Mouse (Mus musculus) stomach, embryonic 15.5 days (tissue): Measurements from ENCODE around the gene Gm765. TPM values are rescaled to one million over a fixed set of nuclear protein-coding genes. Genes with fewer than 3 reads are reported as not detected.

ENCODE experiments used
- ATAC-seq: fragments of 200-750 bp; cut with Nextera tagmentation; 2 replicates; pipeline ENCODE4 v1.8.0; 2017; ENCODE audit warnings: low read depth, moderate number of reproducible peaks, moderate TSS enrichment; ENCODE audit not compliant: insufficient read depth, low FRiP score
- H3K27ac ChIP-seq: fragments of 300-500 bp; sonication (generic); 2 replicates; pipeline ENCODE4 v1.5.1; 2015; ENCODE audit warnings: mild to moderate bottlenecking, inconsistent platforms
- H3K27me3 ChIP-seq: fragments of 300-500 bp; sonication (generic); replicated peaks from 2 replicates; pipeline ENCODE4 v1.6.1; 2015; ENCODE audit warnings: inconsistent platforms
- H3K36me3 ChIP-seq: fragments of 300-500 bp; sonication (generic); 2 replicates; pipeline ENCODE4 v1.6.1; 2015; ENCODE audit warnings: inconsistent platforms
- H3K4me1 ChIP-seq: fragments of 300-500 bp; sonication (generic); 2 replicates; pipeline ENCODE4 v1.6.1; 2015; ENCODE audit warnings: inconsistent platforms
- H3K4me2 ChIP-seq: fragments of 300-500 bp; sonication (generic); 2 replicates; pipeline ENCODE4 v1.6.1; 2015; ENCODE audit warnings: mild to moderate bottlenecking, inconsistent platforms
- H3K4me3 ChIP-seq: fragments of 300-500 bp; sonication (generic); replicated peaks from 2 replicates; pipeline ENCODE4 v1.5.1; 2015; ENCODE audit warnings: inconsistent platforms
- H3K9ac ChIP-seq: fragments of 300-500 bp; sonication (generic); 2 replicates; pipeline ENCODE4 v1.6.1; 2015; ENCODE audit warnings: inconsistent platforms
- H3K9me3 ChIP-seq: fragments of 300-500 bp; sonication (generic); 2 replicates; pipeline ENCODE4 v1.6.1; 2016; ENCODE audit warnings: inconsistent platforms
- WGBS: fragments of 180-500 bp; shearing (Covaris S2); methylation state at CpG from one replicate; pipeline ENCODE4 v1.1.7; 2015; 5-methylcytosine and 5-hydroxymethylcytosine counted together
- polyA plus RNA-seq: library from polyadenylated mRNA; unstranded; fragments of >200 nt; fragmentation: Nextera tagmentation; extraction: Ambion mirVana; gene quantifications from 2 replicates; pipeline ENCODE4 v1.2.1, GENCODE M21; 2015

The Gm765 gene
- polyA plus RNA-seq, 1 experiment from 2014 or later: not detected

- H3K36me3 ChIP-seq: no peaks in the 10 kb centered on the region
- H3K4me3 ChIP-seq: no peak overlapping the region
- ATAC-seq: no peak
- no peak overlapping the region for H3K27ac ChIP-seq
- no peaks in the 10 kb centered on the region for H3K27me3 ChIP-seq
- 68% methylated on average over 6 of the region's 6 CpGs for WGBS
- no peaks in the 10 kb centered on the region for H3K4me1 ChIP-seq
- H3K4me2 ChIP-seq: no peak overlapping the region
- H3K9ac ChIP-seq: no peak overlapping the region
- H3K9me3 ChIP-seq: no peaks in the 10 kb centered on the region
These were observed 55.0 kb downstream of the Gm765 start for GRCm38 (mm10) chr6:98287521-98287920.

GRCm38 (mm10) chr6:98285190-98285589 is 57.4 kb downstream of the Gm765 start:
- Histone ChIP-seq H3K4me3 (no peak overlapping the region), H3K4me2 (no peak overlapping the region), H3K4me1 (no peaks in the 10 kb centered on the region), H3K36me3 (no peaks in the 10 kb centered on the region), H3K27me3 (no peaks in the 10 kb centered on the region), H3K9me3 (no peaks in the 10 kb centered on the region), H3K9ac (no peak overlapping the region), H3K27ac (no peak overlapping the region)
- WGBS: 73% methylated on average over 2 of the region's 2 CpGs
- no peak for ATAC-seq

- Histone ChIP-seq H3K27me3 (no peaks in the 10 kb centered on the region), H3K27ac (no peak overlapping the region), H3K4me3 (no peak overlapping the region), H3K4me1 (no peaks in the 10 kb centered on the region), H3K4me2 (no peak overlapping the region), H3K9ac (no peak overlapping the region), H3K36me3 (no peaks in the 10 kb centered on the region), H3K9me3 (no peaks in the 10 kb centered on the region)
- no peak for ATAC-seq
- 74% methylated on average over 4 of the region's 4 CpGs for WGBS
These were observed 59.8 kb downstream of the Gm765 start for GRCm38 (mm10) chr6:98282791-98283190.

GRCm38 (mm10) chr6:98271553-98271952 is 71.0 kb downstream of the Gm765 start:
- H3K9me3 ChIP-seq: no peaks in the 10 kb centered on the region
- H3K36me3 ChIP-seq: no peaks in the 10 kb centered on the region
- ATAC-seq: no peak
- H3K4me3 ChIP-seq: no peak overlapping the region
- no peaks in the 10 kb centered on the region for H3K27me3 ChIP-seq
- no peak overlapping the region for H3K27ac ChIP-seq
- H3K4me1 ChIP-seq: no peaks in the 10 kb centered on the region
- 73% methylated on average over 1 of the region's 1 CpGs for WGBS
- no peak overlapping the region for H3K9ac ChIP-seq
- H3K4me2 ChIP-seq: no peak overlapping the region

GRCm38 (mm10) chr6:98262961-98263360 is 79.6 kb downstream of the Gm765 start:
- Histone ChIP-seq H3K36me3 (no peaks in the 10 kb centered on the region), H3K4me1 (no peaks in the 10 kb centered on the region), H3K4me2 (no peak overlapping the region), H3K27me3 (no peaks in the 10 kb centered on the region), H3K27ac (no peak overlapping the region), H3K9me3 (no peaks in the 10 kb centered on the region; the same call in 1 of the 2 replicates), H3K9ac (no peak overlapping the region), H3K4me3 (no peak overlapping the region)
- ATAC-seq: no peak
- WGBS: 53% methylated on average over 2 of the region's 2 CpGs

GRCm38 (mm10) chr6:98259016-98259415 is 83.5 kb downstream of the Gm765 start:
- no peak overlapping the region for H3K9ac ChIP-seq
- ATAC-seq: no peak
- no peaks in the 10 kb centered on the region for H3K36me3 ChIP-seq
- 49% methylated on average over 2 of the region's 2 CpGs for WGBS
- no peak overlapping the region for H3K27ac ChIP-seq
- no peak overlapping the region for H3K4me2 ChIP-seq
- no peak overlapping the region for H3K4me3 ChIP-seq
- H3K4me1 ChIP-seq: no peaks in the 10 kb centered on the region
- H3K27me3 ChIP-seq: no peaks in the 10 kb centered on the region
- H3K9me3 ChIP-seq: no peaks in the 10 kb centered on the region; the same call in 1 of the 2 replicates

- Histone ChIP-seq H3K4me3 (no peak overlapping the region), H3K27ac (no peak overlapping the region), H3K9ac (no peak overlapping the region), H3K36me3 (no peaks in the 10 kb centered on the region), H3K9me3 (no peaks in the 10 kb centered on the region), H3K27me3 (no peaks in the 10 kb centered on the region), H3K4me1 (no peaks in the 10 kb centered on the region), H3K4me2 (no peak overlapping the region)
- ATAC-seq: no peak
- 73% methylated on average over 2 of the region's 2 CpGs for WGBS
These were observed 96.1 kb downstream of the Gm765 start for GRCm38 (mm10) chr6:98246449-98246848.

GRCm38 (mm10) chr6:98243186-98243585 is 99.4 kb downstream of the Gm765 start:
- H3K4me1 ChIP-seq: no peaks in the 10 kb centered on the region
- no peak for ATAC-seq
- no peak overlapping the region for H3K27ac ChIP-seq
- no peak overlapping the region for H3K4me2 ChIP-seq
- no peaks in the 10 kb centered on the region for H3K27me3 ChIP-seq
- H3K9ac ChIP-seq: no peak overlapping the region
- H3K36me3 ChIP-seq: no peaks in the 10 kb centered on the region
- no peak overlapping the region for H3K4me3 ChIP-seq
- WGBS: 65% methylated on average over 6 of the region's 6 CpGs
- no peaks in the 10 kb centered on the region for H3K9me3 ChIP-seq

GRCm38 (mm10) chr6:98240561-98241272 is 101.8 kb downstream of the Gm765 start:
- ATAC-seq: no peak
- H3K27me3 ChIP-seq: no peaks in the 10 kb centered on the region
- H3K9me3 ChIP-seq: no peaks in the 10 kb centered on the region
- no peak overlapping the region for H3K27ac ChIP-seq
- WGBS: 84% methylated on average over 8 of the region's 8 CpGs
- H3K9ac ChIP-seq: no peak overlapping the region
- no peak overlapping the region for H3K4me2 ChIP-seq
- no peak overlapping the region for H3K4me3 ChIP-seq
- H3K4me1 ChIP-seq: no peaks in the 10 kb centered on the region
- H3K36me3 ChIP-seq: no peaks in the 10 kb centered on the region

- Histone ChIP-seq H3K4me3 (no peak overlapping the region), H3K4me1 (no peaks in the 10 kb centered on the region), H3K36me3 (no peaks in the 10 kb centered on the region), H3K9ac (no peak overlapping the region), H3K4me2 (no peak overlapping the region), H3K9me3 (no peaks in the 10 kb centered on the region), H3K27ac (no peak overlapping the region), H3K27me3 (no peaks in the 10 kb centered on the region)
- WGBS: 90% methylated on average over 3 of the region's 3 CpGs
- ATAC-seq: no peak
These were observed 108.5 kb downstream of the Gm765 start for GRCm38 (mm10) chr6:98234097-98234496.

- Histone ChIP-seq H3K4me2 (no peak overlapping the region), H3K9me3 (no peaks in the 10 kb centered on the region), H3K9ac (no peak overlapping the region), H3K4me1 (no peaks in the 10 kb centered on the region), H3K27me3 (no peaks in the 10 kb centered on the region), H3K4me3 (no peak overlapping the region), H3K27ac (no peak overlapping the region), H3K36me3 (no peaks in the 10 kb centered on the region)
- WGBS: 94% methylated on average over 8 of the region's 8 CpGs
- no peak for ATAC-seq
These were observed 118.6 kb downstream of the Gm765 start for GRCm38 (mm10) chr6:98223923-98224322.

- H3K4me3 ChIP-seq: no peak overlapping the region
- WGBS: 58% methylated on average over 16 of the region's 16 CpGs
- H3K27ac ChIP-seq: no peak overlapping the region
- H3K36me3 ChIP-seq: no peaks in the 10 kb centered on the region
- no peak overlapping the region for H3K9ac ChIP-seq
- H3K27me3 ChIP-seq: no peaks in the 10 kb centered on the region
- ATAC-seq: no peak
- H3K4me2 ChIP-seq: no peak overlapping the region
- no peaks in the 10 kb centered on the region for H3K4me1 ChIP-seq
- H3K9me3 ChIP-seq: no peaks in the 10 kb centered on the region
These were observed 120.6 kb downstream of the Gm765 start for GRCm38 (mm10) chr6:98221970-98222369.

- ATAC-seq: no peak
- Histone ChIP-seq H3K9ac (no peak overlapping the region), H3K27ac (no peak overlapping the region), H3K9me3 (no peaks in the 10 kb centered on the region), H3K4me3 (no peak overlapping the region), H3K4me2 (no peak overlapping the region), H3K36me3 (no peaks in the 10 kb centered on the region), H3K27me3 (no peaks in the 10 kb centered on the region), H3K4me1 (no peaks in the 10 kb centered on the region)
- 61% methylated on average over 3 of the region's 3 CpGs for WGBS
These were observed 130.3 kb downstream of the Gm765 start for GRCm38 (mm10) chr6:98212225-98212624.
